Mouse (Mus musculus): ENCODE data around the gene Rhou.

DNA sequence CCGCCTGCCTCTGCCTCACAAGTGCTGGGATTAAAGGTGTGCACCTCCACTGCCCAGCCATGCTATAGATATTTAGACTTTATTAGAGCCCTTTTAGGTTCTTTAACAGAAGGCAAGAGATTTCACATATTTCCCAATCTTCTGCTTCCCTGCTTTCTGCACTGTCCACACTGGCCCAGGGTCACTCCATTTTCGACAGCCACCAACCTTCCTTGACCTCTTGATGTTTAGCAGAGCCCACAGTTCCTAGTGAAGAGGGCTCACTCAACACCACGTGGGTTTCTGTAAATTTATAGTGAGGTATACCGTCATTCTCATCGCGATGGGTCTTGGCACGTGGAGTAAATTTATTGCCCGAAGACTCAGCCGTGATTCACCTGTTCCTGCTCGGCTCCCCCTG, 23.7 kb upstream of the Rhou start:
- TF ChIP-seq CTCF (conservative IDR thresholded peaks at IDR 0.05; ENCODE audit: insufficient read depth, insufficient read length, low read depth, low read length) (no peak), POLR2A (IDR thresholded peaks at IDR 0.05; ENCODE audit: low read depth, low read length) (no peak)
